Mouse (Mus musculus) embryonic facial prominence, embryonic 15.5 days (tissue): Measurements from ENCODE around the gene Frem1. TPM values are rescaled to one million over a fixed set of nuclear protein-coding genes. Genes with fewer than 3 reads are reported as not detected.

Source experiments
- ATAC-seq: fragments of 200-750 bp; cut with Nextera tagmentation; 2 replicates; pipeline ENCODE4 v1.8.0; 2017; ENCODE audit warnings: low read depth, moderate TSS enrichment; ENCODE audit not compliant: insufficient number of reproducible peaks, low FRiP score, low TSS enrichment
- H3K27ac ChIP-seq: fragments of 300-500 bp; sonication (generic); replicated peaks from 2 replicates; pipeline ENCODE4 v1.5.1; 2015; ENCODE audit warnings: mild to moderate bottlenecking, inconsistent platforms
- H3K27me3 ChIP-seq: fragments of 300-500 bp; sonication (generic); 2 replicates; pipeline ENCODE4 v1.6.1; 2015; ENCODE audit warnings: inconsistent platforms
- H3K36me3 ChIP-seq: fragments of 300-500 bp; sonication (generic); 2 replicates; pipeline ENCODE4 v1.6.1; 2015; ENCODE audit warnings: mild to moderate bottlenecking, inconsistent platforms
- H3K4me1 ChIP-seq: fragments of 300-500 bp; sonication (generic); 2 replicates; pipeline ENCODE4 v1.6.1; 2015; ENCODE audit warnings: inconsistent platforms
- H3K4me2 ChIP-seq: fragments of 300-500 bp; sonication (generic); replicated peaks from 2 replicates; pipeline ENCODE4 v1.6.1; 2015; ENCODE audit warnings: mild to moderate bottlenecking, inconsistent platforms
- H3K4me3 ChIP-seq: fragments of 300-500 bp; sonication (generic); replicated peaks from 2 replicates; pipeline ENCODE4 v1.5.1; 2015; ENCODE audit warnings: mild to moderate bottlenecking, inconsistent platforms
- H3K9ac ChIP-seq: fragments of 300-500 bp; sonication (generic); 2 replicates; pipeline ENCODE4 v1.6.1; 2015; ENCODE audit warnings: inconsistent platforms
- H3K9me3 ChIP-seq: fragments of 300-500 bp; sonication (generic); replicated peaks from 2 replicates; pipeline ENCODE4 v1.6.1; 2016; ENCODE audit warnings: inconsistent platforms
- WGBS: fragments of 180-500 bp; shearing (Covaris S2); methylation state at CpG from one replicate; pipeline ENCODE4 v1.1.7; 2015; 5-methylcytosine and 5-hydroxymethylcytosine counted together
- polyA plus RNA-seq: library from polyadenylated mRNA; unstranded; fragments of >200 nt; fragmentation: Nextera tagmentation; extraction: Ambion mirVana; gene quantifications from 2 replicates; pipeline ENCODE4 v1.2.1, GENCODE M21; 2015

Gene Frem1
- polyA plus RNA-seq, 1 experiment from 2014 or later: 13.9 TPM

DNA sequence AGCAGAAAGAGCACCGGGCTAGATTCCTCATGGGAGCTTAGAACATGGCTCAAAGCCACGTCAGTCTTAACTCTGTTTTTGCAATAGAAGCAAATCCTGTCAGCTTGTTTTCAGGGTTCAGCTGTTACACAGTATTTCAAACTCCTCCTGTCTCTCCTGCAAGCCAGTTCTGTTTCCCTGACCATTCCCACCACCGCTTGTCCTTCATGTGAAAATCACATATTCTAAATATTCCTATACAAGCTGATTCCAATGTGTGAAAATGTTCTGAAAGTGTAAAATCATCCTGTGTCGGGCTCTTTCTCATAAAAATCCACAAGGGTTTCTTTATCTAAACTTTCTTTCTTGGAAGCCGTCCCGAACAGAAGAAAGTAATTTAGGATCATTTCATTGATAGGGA, 22.0 kb downstream of the Frem1 start:
- 62% methylated on average over 6 of the region's 6 CpGs for WGBS
- Histone ChIP-seq H3K9ac (no peak overlapping the region), H3K9me3 (no peaks in the 10 kb centered on the region), H3K4me1 (peaks cover 3% of the 10 kb centered on the region; the same call in 1 of the 2 replicates), H3K27me3 (no peaks in the 10 kb centered on the region), H3K4me3 (no peak overlapping the region), H3K4me2 (no peak overlapping the region), H3K36me3 (no peaks in the 10 kb centered on the region), H3K27ac (no peak overlapping the region)
- no peak for ATAC-seq

DNA sequence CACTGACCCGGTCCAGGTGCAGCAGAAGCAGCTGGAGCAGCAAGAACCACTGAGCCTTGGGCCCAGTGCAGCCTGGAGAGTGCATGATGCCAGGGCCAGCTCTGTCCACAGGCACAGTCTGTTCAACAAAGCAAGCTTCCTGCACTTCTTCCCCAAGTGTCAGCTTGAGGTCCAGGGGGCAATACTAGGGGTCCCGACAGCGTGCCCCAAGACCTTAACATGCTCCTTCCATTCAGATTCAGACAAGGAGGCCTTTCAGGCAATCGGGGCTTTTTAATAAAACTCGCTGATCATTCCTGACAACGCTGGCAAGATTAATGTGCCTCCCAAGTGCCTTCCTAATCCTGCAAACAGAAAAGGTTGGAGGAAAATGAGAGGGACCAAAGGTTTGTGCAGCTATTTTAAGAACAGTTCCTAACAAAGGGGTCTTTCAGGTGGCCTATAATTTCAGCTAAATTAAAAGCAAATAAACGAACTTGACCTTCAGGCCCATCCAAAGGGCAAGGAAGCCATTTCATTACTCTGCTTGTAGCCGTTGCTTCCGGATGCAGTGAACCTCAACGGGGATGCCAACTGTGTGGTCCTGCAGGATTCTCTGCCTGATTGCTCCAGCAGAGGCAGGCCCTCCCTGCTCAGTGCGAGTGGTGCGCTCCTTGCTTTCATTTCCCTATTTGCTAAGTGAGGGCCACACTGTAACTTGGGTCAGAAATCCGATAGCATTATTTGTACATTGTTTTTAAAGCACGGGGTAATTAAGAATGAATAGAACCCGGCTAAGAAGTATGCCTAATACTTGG, 31.2 kb downstream of the Frem1 start:
- Histone ChIP-seq H3K4me1 (no peaks in the 10 kb centered on the region; the same call in 1 of the 2 replicates), H3K27me3 (no peaks in the 10 kb centered on the region), H3K9me3 (no peaks in the 10 kb centered on the region), H3K4me2 (no peak overlapping the region), H3K4me3 (no peak overlapping the region), H3K36me3 (no peaks in the 10 kb centered on the region), H3K9ac (no peak overlapping the region), H3K27ac (no peak overlapping the region)
- WGBS: 36% methylated on average over 15 of the region's 15 CpGs
- ATAC-seq: no peak

DNA sequence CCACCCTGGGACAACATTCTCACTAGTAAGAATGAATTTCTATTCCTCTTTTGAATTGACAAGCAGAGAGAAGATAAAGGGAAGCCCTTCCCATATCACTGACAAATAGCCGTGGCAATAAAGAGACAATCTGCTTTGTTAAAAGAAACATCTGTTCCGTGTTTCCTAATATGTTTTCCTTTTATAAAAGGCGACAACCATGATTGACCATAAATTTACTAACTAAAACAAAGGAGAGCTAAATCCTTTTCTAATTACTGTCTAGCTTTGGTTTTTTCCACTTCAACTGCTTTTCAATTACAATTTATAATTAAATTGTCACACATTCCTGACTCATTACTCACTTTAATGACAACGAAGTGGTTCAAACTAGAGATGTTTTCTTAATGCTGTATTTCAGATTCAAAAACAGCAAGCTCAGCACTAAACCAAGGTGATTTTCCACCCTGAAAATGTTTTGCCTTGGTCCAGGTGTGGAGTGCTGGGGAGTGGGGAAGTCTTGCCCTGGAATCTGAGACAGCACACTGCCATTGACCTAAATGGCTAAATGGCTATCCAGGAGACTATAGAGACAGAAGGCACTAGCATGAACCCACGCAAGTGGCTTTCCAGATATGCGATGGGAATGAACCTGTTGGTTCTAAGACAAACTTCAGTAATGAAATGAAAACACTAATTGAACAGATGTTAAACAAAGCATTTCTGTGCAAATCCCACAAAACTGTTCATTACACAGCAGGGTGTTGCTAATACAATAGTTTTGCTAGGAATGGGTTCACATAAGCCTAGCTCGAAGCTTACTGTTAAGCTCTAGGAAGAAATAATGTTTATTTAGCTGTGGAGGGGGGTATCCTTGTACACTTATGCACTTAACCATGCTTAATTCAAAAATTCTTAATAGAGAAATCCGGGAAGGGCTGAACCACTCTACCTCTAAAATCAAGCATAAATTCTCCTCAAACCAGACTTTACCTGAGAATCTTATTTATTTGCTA, 33.7 kb downstream of the Frem1 start:
- Histone ChIP-seq H3K27ac (no peak overlapping the region), H3K9me3 (no peaks in the 10 kb centered on the region), H3K4me2 (no peak overlapping the region), H3K4me1 (no peaks in the 10 kb centered on the region; the same call in 1 of the 2 replicates), H3K4me3 (no peak overlapping the region), H3K27me3 (no peaks in the 10 kb centered on the region), H3K36me3 (0 out of 2 replicates have a peak, but pooled peaks cover 3% of the 10 kb centered on the region), H3K9ac (no peak overlapping the region)
- 48% methylated on average over 8 of the region's 8 CpGs for WGBS
- no peak for ATAC-seq

DNA sequence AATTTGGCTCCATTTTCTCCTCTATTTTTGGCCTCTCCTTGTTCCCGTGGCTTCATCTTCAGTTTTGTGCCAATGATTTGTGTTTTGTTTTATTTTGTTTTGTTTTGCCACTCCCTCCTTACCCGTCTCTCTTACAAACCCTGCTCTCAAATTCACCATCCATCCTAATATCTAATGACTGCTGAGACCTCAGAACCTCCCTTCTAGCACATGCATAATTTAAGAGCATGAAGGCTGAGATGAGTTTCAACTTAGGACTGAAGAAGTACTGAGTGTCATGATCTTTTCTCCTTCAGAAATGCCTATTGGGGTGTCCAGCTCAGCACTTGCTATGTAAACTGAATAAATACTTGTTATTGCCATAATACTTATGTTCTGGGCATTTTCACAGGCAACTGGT, 37.6 kb downstream of the Frem1 start:
- no peak overlapping the region for H3K4me3 ChIP-seq
- no peak overlapping the region for H3K4me2 ChIP-seq
- H3K4me1 ChIP-seq: no peaks in the 10 kb centered on the region; the same call in 1 of the 2 replicates
- 0 out of 2 replicates have a peak, but pooled peaks cover 5% of the 10 kb centered on the region for H3K36me3 ChIP-seq
- no peak for ATAC-seq
- no peaks in the 10 kb centered on the region for H3K9me3 ChIP-seq
- H3K27me3 ChIP-seq: no peaks in the 10 kb centered on the region
- no peak overlapping the region for H3K27ac ChIP-seq
- H3K9ac ChIP-seq: no peak overlapping the region
- 57% methylated on average over 2 of the region's 2 CpGs for WGBS

DNA sequence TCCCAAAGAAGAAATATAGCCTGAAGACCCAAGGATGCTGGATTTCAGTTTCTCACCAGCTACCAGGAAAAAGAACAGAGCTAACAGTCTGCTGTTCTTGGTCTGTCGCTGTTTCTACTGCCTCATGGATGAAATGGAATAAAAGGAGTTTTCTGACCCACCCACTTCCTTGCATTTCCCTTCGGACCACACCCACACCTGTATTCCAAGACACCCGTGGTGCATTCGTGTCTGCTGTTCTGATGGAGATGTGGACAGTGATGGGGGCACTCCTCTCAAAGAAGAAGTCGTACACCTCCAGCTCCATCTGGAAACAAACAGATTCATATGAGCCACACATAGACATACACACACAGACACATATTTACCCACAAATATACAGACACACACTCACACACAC, 48.1 kb downstream of the Frem1 start:
- H3K4me1 ChIP-seq: no peaks in the 10 kb centered on the region
- peaks cover 4% of the 10 kb centered on the region; the same call in 1 of the 2 replicates for H3K36me3 ChIP-seq
- no peaks in the 10 kb centered on the region for H3K9me3 ChIP-seq
- ATAC-seq: no peak
- no peaks in the 10 kb centered on the region for H3K27me3 ChIP-seq
- no peak overlapping the region for H3K4me2 ChIP-seq
- H3K4me3 ChIP-seq: no peak overlapping the region
- no peak overlapping the region for H3K9ac ChIP-seq
- 85% methylated on average over 5 of the region's 5 CpGs for WGBS
- no peak overlapping the region for H3K27ac ChIP-seq

DNA sequence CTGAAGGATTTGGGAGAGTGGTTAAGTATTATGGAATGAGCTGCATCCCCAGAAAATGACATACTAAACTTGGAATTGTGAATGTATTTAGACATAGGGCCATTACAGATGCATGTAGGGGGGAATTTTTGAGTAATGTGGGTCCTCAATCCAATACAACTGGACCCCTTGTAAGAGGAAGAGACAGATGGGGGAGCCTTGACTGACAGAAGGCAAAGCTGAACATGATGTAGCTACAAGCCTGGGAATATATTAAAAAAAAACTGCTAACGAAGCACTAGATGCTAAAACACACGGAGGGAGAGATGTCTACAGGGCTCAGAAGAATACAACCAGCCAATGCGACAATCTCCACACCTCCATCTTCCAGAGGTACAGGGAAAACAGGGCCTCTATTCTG, 60.1 kb downstream of the Frem1 start:
- Histone ChIP-seq H3K4me3 (no peak overlapping the region), H3K4me2 (no peak overlapping the region), H3K36me3 (peaks cover 3% of the 10 kb centered on the region; the same call in 1 of the 2 replicates), H3K27ac (no peak overlapping the region), H3K9me3 (no peaks in the 10 kb centered on the region), H3K9ac (no peak overlapping the region), H3K4me1 (no peaks in the 10 kb centered on the region), H3K27me3 (no peaks in the 10 kb centered on the region)
- WGBS: 92% methylated on average over 3 of the region's 3 CpGs
- ATAC-seq: no peak

DNA sequence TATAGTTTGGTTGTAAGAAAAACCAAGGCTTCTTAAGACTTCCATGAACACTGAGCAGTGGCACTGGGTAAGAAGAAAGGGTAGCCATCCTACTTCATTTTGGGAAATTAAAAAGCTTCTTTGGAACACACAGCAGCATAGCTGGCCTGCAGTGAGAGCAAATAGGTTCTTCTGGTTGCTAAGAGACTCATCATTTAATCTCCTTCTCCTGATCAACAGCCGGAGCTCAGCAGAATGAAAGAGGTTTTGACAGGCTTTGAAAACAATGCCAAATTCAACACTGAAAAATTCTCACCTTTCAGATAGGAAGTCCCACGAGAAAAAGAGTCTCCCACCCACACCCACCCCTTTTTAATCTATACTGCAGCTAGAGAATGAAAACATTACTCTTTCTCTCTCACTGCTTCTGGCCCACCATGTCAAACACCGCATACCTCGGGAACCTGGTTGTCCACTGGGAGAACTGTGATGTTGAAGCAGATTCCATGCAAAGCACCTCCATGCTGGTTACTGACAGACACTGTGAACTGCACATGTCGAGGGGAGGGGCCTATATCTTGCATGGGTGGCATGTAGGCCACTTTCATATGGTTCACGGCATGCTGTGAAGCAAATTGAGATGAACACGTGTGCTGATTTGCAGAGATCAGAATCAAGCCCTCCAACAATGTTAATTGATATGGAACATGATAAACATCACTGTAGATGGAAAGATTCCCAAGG, 61.0 kb downstream of the Frem1 start:
- 74% methylated on average over 7 of the region's 7 CpGs for WGBS
- H3K36me3 ChIP-seq: peaks cover 3% of the 10 kb centered on the region; the same call in 1 of the 2 replicates

DNA sequence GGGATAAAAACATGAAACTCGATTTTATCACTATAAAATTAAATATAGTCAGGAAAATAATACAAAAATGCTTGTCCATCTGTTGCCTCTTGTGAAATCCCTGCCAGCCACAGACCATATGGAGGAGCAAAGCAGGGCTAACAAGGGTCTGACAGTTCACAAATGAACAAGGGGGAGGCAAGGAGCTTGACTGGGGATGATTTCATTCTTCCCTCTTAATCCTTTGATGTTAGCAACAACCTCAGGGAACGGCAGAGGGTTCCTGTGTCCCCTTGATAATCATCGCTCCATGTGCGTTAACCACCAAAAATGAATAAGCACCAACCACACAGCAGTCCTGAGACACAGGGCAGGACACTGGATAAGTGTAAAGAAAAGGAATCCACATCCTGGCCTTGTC, 79.8 kb downstream of the Frem1 start:
- Histone ChIP-seq H3K27me3 (no peaks in the 10 kb centered on the region), H3K4me2 (no peak overlapping the region), H3K4me3 (no peak overlapping the region), H3K36me3 (peaks cover 5% of the 10 kb centered on the region; the same call in 1 of the 2 replicates), H3K4me1 (no peaks in the 10 kb centered on the region), H3K27ac (no peak overlapping the region), H3K9me3 (no peaks in the 10 kb centered on the region), H3K9ac (no peak overlapping the region)
- no peak for ATAC-seq
- 56% methylated on average over 4 of the region's 4 CpGs for WGBS

More for the DNA sequence above, 61.0 kb downstream of the Frem1 start:
- Histone ChIP-seq H3K4me2 (no peak overlapping the region), H3K4me3 (no peak overlapping the region), H3K4me1 (no peaks in the 10 kb centered on the region), H3K27ac (no peak overlapping the region), H3K9ac (no peak overlapping the region), H3K27me3 (no peaks in the 10 kb centered on the region), H3K9me3 (no peaks in the 10 kb centered on the region)
- ATAC-seq: no peak

DNA sequence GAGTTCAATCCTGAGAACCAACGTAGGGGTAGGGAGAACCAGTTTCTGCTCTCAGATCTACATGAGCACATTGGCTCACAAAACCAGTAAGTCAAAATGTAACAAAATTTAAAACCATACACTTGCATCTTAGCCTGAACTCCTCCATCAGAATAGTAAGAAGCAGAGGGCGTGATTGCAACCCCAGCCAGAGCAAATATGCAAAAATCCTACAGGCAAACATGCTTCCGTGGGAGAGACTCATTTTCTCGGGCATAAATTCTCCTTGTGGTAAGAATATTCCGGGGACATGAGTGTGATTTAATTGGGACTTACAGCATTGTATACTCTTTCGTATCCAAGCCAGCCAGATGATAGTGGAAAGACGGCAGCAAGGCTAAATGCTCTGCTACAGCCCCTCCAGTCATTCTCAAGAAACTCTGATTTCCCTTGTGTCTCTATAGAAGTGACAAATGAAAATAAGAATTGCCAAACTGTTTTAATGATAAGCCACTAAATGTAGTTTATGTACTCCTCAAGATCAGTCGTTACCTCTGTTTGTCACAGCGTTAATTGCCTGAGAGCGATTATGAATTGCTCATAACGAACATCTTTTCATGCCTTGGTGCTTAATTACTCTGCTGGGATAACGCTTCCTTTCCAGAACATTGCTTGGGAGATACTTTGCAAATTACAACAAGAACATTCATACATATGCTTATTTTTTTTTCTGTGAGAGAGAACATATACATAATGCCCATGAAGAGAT, 81.1 kb downstream of the Frem1 start:
- WGBS: 84% methylated on average over 12 of the region's 12 CpGs
- H3K36me3 ChIP-seq: peaks cover 5% of the 10 kb centered on the region; the same call in 1 of the 2 replicates
- no peak overlapping the region for H3K27ac ChIP-seq

DNA sequence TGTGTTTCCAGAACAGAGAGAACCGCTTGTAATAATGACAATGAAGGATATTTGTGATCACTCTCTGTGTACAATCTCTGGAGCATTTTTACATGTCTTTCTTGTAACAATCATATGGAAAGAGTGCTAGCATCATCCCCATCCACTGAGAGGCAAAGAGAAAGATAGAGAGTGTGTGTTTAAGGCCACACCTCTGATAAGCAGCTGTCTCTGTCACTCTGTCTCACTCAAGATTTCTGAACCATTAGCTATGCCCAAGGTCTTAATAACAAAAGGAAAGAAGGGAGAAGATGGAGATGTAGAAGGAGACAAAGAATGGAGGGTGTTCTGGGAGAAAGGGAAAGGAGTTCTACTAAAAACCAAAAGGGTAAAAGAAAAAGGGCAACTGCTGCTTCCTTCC, 91.1 kb downstream of the Frem1 start:
- Histone ChIP-seq H3K9me3 (no peaks in the 10 kb centered on the region), H3K27ac (no peak overlapping the region), H3K36me3 (peaks cover 12% of the 10 kb centered on the region; the same call in 1 of the 2 replicates), H3K4me2 (no peak overlapping the region), H3K9ac (no peak overlapping the region), H3K27me3 (no peaks in the 10 kb centered on the region), H3K4me3 (no peak overlapping the region), H3K4me1 (no peaks in the 10 kb centered on the region)
- WGBS: 86% methylated on average over 1 of the region's 1 CpGs
- ATAC-seq: no peak

More for the DNA sequence above, 81.1 kb downstream of the Frem1 start:
- no peak for ATAC-seq
- Histone ChIP-seq H3K9me3 (no peaks in the 10 kb centered on the region), H3K4me1 (no peaks in the 10 kb centered on the region), H3K4me3 (no peak overlapping the region), H3K27me3 (no peaks in the 10 kb centered on the region), H3K4me2 (no peak overlapping the region), H3K9ac (no peak overlapping the region)
